Mouse (Mus musculus) E14TG2a.4 (cell line): ENCODE measurements around the gene Tyms.

Experiments used
- H3K27me3 ChIP-seq: 2 replicates; pipeline ENCODE4 v1.6.1; 2014; ENCODE audit warnings: low read length, control low read depth; ENCODE audit not compliant: insufficient read depth
- H3K36me3 ChIP-seq: 2 replicates; pipeline ENCODE4 v1.6.1; 2014; ENCODE audit warnings: low read length, control low read depth; ENCODE audit not compliant: insufficient read depth
- H3K4me1 ChIP-seq: replicated peaks from 2 replicates; pipeline ENCODE4 v1.6.1; 2014; ENCODE audit warnings: low read depth, low read length, control low read depth
- H3K4me3 ChIP-seq: replicated peaks from 2 replicates; pipeline ENCODE4 v1.5.1; 2014; ENCODE audit warnings: mild to moderate bottlenecking, low read length
- H3K9me3 ChIP-seq: 2 replicates; pipeline ENCODE4 v1.6.1; 2014; ENCODE audit warnings: low read length, control low read depth
- CTCF ChIP-seq: conservative IDR thresholded peaks from 2 replicates; pipeline ENCODE4 v1.5.1; 2014; ENCODE audit warnings: low read length
- NANOG ChIP-seq: IDR thresholded peaks from 2 replicates; pipeline ENCODE4 v1.6.1; 2014; ENCODE audit warnings: borderline replicate concordance, low read length, mixed read lengths
- POU5F1 ChIP-seq: IDR thresholded peaks from 2 replicates; pipeline ENCODE4 v1.6.1; 2014; ENCODE audit warnings: low read length, borderline replicate concordance

Tyms gene

GRCm38 (mm10) chr5:30105668-30106300 is 32.4 kb upstream of the Tyms start, which contains the start of gene 3110082J24Rik:
Gene 3110082J24Rik (minus strand): TSS chr5:30106086.
- no peak for TF ChIP-seq POU5F1
- no peak for TF ChIP-seq CTCF
- TF ChIP-seq NANOG: no peak
- Histone ChIP-seq H3K4me1 (peaks cover 50% of the 10 kb centered on the region), H3K27me3 (peaks cover 72% of the 10 kb centered on the region), H3K4me3 (peak within 1 kb of the TSS; percentile 84), H3K36me3 (no peaks in the 10 kb centered on the region), H3K9me3 (no peaks in the 10 kb centered on the region)

- Histone ChIP-seq H3K4me1 (peaks cover 43% of the 10 kb centered on the region), H3K36me3 (no peaks in the 10 kb centered on the region), H3K9me3 (no peaks in the 10 kb centered on the region), H3K4me3 (peak within 1 kb of the TSS; percentile 84), H3K27me3 (peaks cover 65% of the 10 kb centered on the region)
- TF ChIP-seq CTCF (no peak), POU5F1 (no peak), NANOG (no peak)
Measured at GRCm38 (mm10) chr5:30104841-30105667, 31.6 kb upstream of the Tyms start, which contains the start of gene Garem2. Gene Garem2 (plus strand): TSS chr5:30105161.

DNA sequence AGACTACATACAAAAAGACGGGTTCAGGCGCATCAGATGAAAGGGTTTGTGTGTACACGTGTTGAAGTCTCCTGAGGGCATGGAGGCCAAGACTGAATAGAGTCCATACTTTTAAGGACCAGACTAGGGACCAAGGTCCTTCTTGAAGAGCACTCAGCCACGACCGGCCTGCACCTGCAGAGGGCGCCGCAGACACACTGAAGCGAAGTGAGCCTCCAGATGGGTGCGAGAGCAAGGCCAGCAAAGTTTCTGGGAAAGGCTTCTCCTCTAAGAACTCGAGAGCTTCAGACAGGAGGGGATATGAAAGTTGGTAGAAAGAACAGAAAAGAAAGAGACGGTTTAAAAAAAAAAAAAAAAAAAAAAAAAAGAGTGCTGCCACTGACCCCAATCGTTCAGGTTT is 30.9 kb upstream of the Tyms start:
- no peak overlapping the region for H3K4me3 ChIP-seq
- H3K36me3 ChIP-seq: no peaks in the 10 kb centered on the region
- TF ChIP-seq CTCF (peak; percentile 66), NANOG (no peak), POU5F1 (no peak)
- no peaks in the 10 kb centered on the region for H3K9me3 ChIP-seq
- H3K4me1 ChIP-seq: peaks cover 37% of the 10 kb centered on the region
- peaks cover 58% of the 10 kb centered on the region for H3K27me3 ChIP-seq

- H3K36me3 ChIP-seq: no peaks in the 10 kb centered on the region
- H3K27me3 ChIP-seq: peaks cover 48% of the 10 kb centered on the region
- H3K9me3 ChIP-seq: no peaks in the 10 kb centered on the region
- peaks cover 37% of the 10 kb centered on the region for H3K4me1 ChIP-seq
- no peak for TF ChIP-seq NANOG
- no peak for TF ChIP-seq POU5F1
- TF ChIP-seq CTCF: no peak
- no peak overlapping the region for H3K4me3 ChIP-seq
Measured at GRCm38 (mm10) chr5:30103340-30103739, 29.9 kb upstream of the Tyms start.

- H3K4me1 ChIP-seq: no peaks in the 10 kb centered on the region
- no peaks in the 10 kb centered on the region for H3K9me3 ChIP-seq
- H3K36me3 ChIP-seq: no peaks in the 10 kb centered on the region
- H3K27me3 ChIP-seq: peaks cover 7% of the 10 kb centered on the region
- TF ChIP-seq NANOG (no peak), POU5F1 (no peak), CTCF (no peak)
- no peak overlapping the region for H3K4me3 ChIP-seq
Measured at GRCm38 (mm10) chr5:30098260-30098659, 24.8 kb upstream of the Tyms start.

GRCm38 (mm10) chr5:30095731-30096130 is 22.3 kb upstream of the Tyms start:
- TF ChIP-seq CTCF (no peak), POU5F1 (no peak), NANOG (no peak)
- Histone ChIP-seq H3K4me3 (no peak overlapping the region), H3K9me3 (peaks cover 10% of the 10 kb centered on the region), H3K36me3 (no peaks in the 10 kb centered on the region), H3K27me3 (no peaks in the 10 kb centered on the region), H3K4me1 (peaks cover 11% of the 10 kb centered on the region)

GRCm38 (mm10) chr5:30094399-30094798 is 21.0 kb upstream of the Tyms start:
- Histone ChIP-seq H3K27me3 (no peaks in the 10 kb centered on the region), H3K9me3 (peaks cover 16% of the 10 kb centered on the region), H3K4me3 (no peak overlapping the region), H3K36me3 (no peaks in the 10 kb centered on the region), H3K4me1 (peaks cover 11% of the 10 kb centered on the region)
- TF ChIP-seq NANOG: no peak
- TF ChIP-seq CTCF: no peak
- TF ChIP-seq POU5F1: no peak

GRCm38 (mm10) chr5:30092701-30093100 is 19.3 kb upstream of the Tyms start:
- Histone ChIP-seq H3K36me3 (no peaks in the 10 kb centered on the region), H3K9me3 (peaks cover 20% of the 10 kb centered on the region), H3K4me1 (peaks cover 11% of the 10 kb centered on the region), H3K4me3 (peak overlapping the region; percentile 64), H3K27me3 (no peaks in the 10 kb centered on the region)
- TF ChIP-seq POU5F1 (no peak), CTCF (no peak), NANOG (no peak)
